Mouse (Mus musculus) G1E-ER4 (cell line): Measurements from ENCODE around the gene Pdcd11. TPM values are rescaled to one million over a fixed set of nuclear protein-coding genes. Genes with fewer than 3 reads are reported as not detected.

Experiments
- GATA1 ChIP-seq: IDR thresholded peaks from one replicate; pipeline ENCODE4 v1.8.0; 2012; ENCODE audit warnings: low read length, inconsistent platforms
- polyA plus RNA-seq: library from polyadenylated mRNA; stranded (reverse); fragments of >175 nt; gene quantifications from 2 replicates; pipeline ENCODE4 v1.2.3, GENCODE M21; 2012

The Pdcd11 gene
- 34.2 and 35.9 TPM in 2 replicates for polyA plus RNA-seq

DNA sequence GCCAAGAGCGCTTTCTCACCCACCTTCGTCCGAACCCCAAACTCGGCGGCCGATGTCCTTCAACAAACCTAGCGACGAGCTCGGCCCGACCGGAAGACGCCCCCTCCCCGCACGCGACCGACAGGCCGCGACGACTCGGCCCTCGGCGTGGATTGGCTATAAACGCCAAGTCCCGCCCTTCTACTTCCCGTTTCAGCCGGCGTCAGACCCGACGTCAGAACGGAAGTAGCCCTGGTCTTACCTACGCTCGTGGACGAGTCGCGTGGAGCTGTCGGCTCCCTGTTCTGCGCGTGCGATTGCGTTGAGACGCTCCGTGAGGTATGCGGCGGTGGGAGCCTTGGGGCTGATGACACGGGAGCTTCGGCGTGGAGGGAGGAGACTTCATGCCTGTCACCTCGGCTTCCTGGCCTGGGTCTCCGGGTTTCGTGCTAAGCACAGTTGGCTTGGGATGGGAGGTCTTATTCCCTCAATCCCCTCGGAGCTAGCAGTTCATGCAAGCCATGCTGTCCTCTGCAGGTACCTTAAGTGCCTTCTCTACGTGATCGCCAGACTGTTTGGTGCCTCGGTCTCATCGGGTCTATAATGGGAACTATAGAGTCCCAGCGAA, at the start of gene Pdcd11, which contains the start of gene Usmg5:
Pdcd11 (plus strand) TSS at position 219 of the 607 bp plus-strand sequence.
Usmg5 (minus strand) TSS at position 98 of the 607 bp plus-strand sequence.
- no peak for TF ChIP-seq GATA1

DNA sequence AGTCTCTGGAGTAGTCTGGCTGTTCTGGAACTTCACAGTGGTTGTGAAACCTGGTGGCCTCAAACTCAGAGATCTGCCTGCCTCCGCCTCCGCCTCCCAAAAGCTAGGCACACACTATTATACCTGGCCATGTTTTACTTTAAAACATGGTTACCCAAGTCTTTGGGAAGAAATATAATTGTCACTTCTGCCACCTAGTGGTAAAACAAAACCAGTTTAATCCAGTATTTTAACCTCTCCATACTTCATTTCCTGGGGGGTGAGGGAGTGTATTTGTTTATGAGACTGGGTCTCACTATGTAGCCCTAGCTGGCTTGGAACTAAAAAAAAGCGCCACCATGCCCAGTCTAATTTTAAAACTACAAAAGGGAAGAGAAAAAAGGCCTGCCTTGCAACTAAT, 47.0 kb upstream of the Pdcd11 start:
- TF ChIP-seq GATA1: no peak

DNA sequence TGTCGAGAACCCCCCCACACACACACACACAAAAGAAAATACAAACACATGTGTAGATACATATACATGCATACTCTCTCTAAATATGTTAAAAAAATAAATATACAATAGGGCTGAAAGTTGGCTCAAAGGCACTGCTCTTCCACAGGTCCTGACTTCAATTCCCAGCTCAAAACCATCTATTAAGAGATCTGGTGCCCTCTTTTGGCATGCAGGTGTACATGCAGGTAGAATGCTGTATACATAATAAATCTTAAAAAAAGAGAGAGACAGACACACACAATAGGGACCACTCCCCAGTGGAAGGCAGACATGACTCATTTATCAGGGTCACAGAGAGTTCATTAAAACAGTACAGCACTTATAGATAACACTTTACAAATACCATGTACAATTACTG, 44.2 kb upstream of the Pdcd11 start:
- TF ChIP-seq GATA1: no peak

DNA sequence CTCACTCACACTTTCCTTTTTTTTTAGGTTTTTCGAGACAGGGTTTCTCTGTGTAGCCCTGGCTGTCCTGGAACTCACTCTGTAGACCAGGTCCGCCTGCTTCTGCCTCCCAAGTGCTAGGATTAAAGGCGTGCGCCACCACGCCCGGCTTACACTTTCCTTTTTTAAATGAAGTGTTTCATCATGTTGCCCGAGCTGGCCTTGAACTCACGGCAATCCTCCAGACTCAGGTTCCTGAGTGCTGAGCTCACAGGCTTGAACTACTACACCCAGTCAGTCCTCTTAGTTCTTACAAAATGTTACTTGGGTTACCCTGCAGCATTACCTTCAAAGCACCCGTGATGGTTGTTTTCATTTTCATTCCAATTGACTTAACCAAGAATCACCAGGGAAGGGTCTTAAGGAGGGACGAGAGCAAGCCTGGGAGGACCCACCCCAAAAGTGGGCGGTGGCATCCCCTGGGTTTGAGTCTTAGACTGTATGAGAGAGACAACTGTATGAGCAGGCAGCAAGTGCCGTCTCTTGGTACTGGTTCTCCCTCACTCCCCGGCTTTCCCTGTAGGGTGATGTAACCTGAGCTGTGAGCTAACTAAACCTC, 43.2 kb upstream of the Pdcd11 start:
- TF ChIP-seq GATA1: no peak

DNA sequence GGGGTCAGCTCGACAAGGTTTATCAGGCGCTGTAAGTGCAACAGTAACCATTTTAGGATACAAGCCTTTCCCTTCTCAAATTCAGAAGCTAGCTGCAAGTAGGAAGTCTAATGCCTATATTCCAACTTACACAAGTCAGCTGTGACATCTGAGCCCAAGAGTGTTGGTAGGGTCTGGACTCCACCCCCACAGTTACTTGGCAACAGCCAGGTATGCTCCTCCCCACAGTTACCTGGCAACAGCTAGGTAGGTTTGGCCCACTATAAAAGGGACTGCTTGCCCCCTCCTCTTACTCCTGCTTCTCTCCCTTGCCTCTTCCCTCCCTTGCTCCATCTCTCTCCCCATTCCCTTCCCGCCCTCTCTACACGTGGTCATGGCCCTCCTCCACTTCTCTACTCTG, 41.5 kb upstream of the Pdcd11 start:
- TF ChIP-seq GATA1: no peak

DNA sequence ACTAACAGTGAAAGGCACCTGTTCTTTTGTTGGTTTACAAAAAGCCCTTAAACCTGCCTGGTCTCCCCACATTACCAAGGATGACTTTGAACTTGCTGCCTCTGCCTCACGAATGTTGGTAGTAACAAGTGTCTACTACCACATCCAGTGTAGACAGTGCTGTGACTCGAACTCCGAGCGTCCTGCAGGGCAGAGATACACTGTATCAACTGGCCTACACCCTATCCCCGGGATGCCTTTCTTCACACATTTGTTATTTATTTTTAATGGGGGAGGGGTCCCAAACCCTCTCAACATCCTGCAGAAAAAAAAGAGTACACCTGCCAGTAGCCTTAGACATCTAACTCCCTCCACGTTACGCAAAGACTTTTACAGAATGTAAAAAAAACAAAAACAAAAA, 40.7 kb upstream of the Pdcd11 start:
- TF ChIP-seq GATA1: no peak

DNA sequence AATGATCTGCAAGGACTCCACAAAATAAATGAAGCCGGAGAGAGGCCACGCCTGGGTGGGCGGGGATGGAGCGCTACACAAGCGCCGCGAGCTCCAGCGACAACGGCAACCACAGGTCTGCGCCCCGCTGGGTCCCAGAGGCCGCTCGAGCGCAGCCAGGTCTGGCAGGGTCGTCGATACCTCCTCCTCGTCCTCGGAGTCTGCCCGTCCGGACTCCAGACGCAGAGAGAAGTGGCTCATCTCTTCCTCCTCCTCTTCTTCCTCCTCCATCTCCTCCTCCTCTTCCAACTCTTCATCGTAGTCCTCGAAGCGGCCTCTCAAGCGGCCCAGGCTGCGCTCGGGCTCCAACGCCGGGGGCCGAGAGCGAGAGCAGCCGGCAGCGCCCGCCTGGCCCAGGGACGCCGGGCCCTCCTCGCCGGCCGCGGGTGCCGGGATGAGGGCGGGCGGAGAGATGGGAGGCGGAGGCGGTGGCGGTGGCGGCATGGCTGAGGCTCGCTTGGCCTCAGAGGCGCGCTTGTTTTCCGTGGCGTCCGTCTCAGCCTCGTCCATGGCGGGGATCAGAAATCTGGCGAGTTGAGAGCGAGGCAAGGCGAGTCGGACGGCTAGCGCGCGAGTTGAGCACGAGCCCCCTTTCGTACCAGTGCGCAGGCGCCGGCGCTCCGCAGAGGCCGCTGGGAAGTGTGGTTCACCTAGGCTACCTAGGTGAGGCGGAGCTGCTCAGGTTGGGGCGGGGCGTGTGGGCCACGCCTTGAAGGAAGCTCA, 40.1 kb upstream of the Pdcd11 start, which contains the start of gene Pcgf6:
Pcgf6 (minus strand) TSS at position 636 of the 762 bp plus-strand sequence.
- TF ChIP-seq GATA1: no peak

DNA sequence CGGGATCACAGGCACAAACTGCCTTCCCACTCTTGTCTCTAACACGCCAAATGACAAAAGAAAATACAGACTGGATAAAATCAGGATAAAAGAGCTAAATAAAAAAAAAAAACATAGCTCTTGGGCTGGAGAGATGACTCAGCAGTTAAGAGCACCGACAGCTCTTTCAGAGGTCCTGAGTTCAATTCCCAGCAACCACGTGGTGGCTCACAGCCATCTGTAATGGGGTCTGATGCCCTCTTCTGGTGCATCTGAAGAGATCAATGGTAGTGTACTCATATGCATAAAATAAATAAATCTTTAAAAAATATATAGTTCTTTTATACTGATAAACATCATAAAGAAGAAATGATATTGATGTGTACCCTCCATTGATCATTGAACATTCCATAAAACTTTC, 37.6 kb upstream of the Pdcd11 start:
- no peak for TF ChIP-seq GATA1

GRCm38 (mm10) chr19:47053471-47053870, 37.1 kb upstream of the Pdcd11 start:
- no peak for TF ChIP-seq GATA1

DNA sequence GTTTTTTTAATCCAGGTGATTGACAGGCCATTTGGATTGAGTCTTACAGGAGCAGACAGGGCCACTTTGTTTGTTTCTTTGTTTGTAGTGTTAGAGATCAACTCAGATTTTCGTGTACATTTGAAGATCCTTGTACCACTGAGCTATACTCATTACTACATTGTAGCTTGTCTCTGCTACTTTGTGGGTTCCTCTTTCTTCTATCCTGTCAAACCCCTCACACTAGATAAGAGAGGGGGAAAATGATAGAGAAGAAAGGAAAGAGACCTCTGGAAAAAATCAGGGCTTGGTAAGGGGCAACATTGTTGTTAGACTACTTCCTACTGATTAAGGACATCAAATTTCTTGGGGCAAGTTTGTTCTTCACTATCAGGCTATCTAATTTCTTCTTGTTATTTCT, 32.9 kb upstream of the Pdcd11 start:
- no peak for TF ChIP-seq GATA1

GRCm38 (mm10) chr19:47065860-47066259, 24.7 kb upstream of the Pdcd11 start:
- no peak for TF ChIP-seq GATA1

GRCm38 (mm10) chr19:47067096-47067882, 23.3 kb upstream of the Pdcd11 start, which contains the start of gene Taf5:
Gene Taf5 (plus strand): TSS chr19:47067746.
- no peak for TF ChIP-seq GATA1

GRCm38 (mm10) chr19:47067924-47068611, 22.5 kb upstream of the Pdcd11 start:
- TF ChIP-seq GATA1: no peak

DNA sequence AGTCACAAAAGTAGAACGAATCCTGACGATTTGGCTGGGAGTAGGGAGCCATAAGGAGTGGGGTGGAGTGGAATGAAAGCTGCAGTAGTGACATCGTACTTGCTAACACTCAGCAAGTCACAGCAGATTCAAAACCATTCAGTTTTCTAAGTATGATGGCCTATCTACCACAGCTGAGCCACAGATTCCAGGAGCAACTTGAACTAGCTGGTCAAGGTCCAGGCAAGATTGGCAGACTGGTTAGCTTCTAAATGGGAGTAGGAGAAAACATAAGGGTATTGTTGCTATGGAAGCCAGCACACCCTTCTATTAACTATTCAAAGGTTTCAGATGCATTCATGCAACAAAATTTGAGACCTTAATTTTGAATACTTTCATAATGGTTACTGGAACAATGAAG, 2.3 kb upstream of the Pdcd11 start:
- no peak for TF ChIP-seq GATA1
